Mouse (Mus musculus) telencephalon, adult 2 months (tissue): ENCODE results near the gene Gtf2h5.

Source experiments
- DNase-seq: peaks from one replicate; pipeline ENCODE4 v3.0.0-alpha.2; 2011; ENCODE audit warnings: low read depth, low spot score

Gene Gtf2h5

DNA sequence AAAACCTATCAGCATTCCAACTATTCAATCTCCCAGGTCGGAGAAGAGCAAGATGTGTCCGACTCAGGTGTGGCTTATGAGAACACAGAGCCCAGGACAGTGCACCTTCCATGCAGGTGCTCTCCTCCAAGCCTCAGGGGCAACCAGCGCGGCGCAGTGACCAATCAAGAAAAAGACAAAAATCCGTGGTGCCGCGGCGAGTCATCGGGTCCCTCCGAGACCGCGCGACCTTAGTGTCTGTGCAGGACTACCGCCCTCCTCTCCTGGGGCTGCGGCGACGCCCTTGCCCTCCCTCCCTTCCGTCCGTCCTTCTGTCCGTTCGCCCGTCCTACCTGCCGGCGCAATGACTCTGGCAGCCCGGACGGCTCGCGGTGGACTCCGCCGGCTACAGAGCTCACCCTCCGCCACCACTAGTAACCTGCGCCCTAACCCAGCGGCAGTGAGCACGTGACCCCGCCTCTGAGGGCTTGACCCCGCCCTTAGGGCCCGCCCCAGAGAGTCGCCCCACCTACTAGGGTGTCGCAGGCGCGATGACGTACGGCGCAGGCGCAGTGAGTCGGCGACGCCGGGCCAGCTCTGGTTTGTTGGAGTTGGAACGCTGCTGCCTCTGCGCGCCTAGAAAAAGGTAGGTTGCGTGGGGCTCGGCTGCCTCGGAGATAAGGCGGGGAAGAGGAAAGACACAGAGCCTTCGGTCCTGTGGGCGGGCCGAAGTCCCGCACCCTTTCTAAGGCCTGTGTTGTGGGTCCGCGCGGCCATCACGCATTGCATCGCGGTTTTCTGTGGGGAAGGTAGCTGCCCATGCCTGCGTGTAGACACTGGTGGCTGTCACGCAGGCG lies at the start of gene Gtf2h5, which contains the start of gene Serac1:
Gene Gtf2h5, plus strand, starts transcription at position 500 of the 836 bp plus-strand sequence.
Gene Serac1, minus strand, starts transcription at position 455 of the 836 bp plus-strand sequence.
- DNase-seq, result peak; percentile 94

DNA sequence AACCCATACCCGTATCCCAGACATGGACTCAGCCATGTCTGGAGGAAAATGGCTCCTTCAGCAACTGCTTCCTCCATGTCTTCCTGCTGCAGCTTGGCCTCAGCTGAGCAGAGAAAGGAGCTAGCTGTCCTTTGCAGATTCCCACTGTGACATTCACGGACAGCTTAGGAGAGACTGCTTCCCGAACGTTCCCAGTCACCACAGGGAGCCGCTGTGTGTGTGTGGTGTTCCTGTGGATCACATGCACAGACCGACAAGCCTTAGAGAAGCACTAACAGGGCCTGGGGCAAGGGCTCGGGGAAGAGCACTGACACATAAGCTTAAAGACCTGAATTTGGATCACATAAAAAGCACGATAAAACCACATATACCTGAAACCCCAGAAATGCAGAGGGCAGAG lies 43.9 kb upstream of the Gtf2h5 start:
- no peak for DNase-seq

DNA sequence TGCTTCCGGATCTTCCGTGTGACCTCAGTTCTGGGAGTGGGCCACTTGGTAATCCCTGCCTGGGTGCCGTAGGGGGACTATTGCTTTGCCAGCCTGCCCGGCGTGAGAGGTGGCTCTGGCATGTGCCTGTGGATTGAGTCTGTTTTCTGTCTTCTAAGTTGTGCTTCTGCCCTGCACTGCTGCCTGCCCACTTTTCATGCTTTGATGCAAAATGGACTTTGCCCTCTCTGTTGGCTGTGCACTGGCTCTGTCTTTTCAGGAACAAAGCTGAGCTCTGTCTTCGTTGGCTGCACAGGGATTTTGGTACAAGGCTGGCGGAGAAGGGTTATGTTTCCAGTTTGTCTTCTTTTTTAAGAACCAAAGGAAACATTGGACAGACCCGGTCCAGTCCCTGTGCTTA lies 43.1 kb upstream of the Gtf2h5 start:
- DNase-seq, result no peak

DNA sequence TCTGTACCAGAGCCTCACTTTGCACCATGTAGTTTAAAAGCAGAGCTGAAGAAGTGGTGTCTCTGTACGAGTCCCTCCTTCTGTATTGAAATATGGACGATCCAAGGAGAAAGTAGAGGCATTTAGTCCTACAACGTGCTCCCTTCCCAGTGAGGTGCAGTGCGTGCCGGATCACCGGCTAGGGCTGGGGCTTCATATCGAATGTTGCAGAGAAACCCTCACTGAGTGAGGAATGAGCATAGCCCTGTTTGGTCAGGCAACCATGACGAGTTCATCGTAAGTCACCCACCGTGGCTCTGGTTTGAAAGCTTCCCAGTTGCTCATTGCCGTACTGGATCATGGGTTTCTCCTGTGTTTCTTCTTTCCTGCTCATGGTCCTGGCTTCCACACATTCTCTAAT lies 42.7 kb upstream of the Gtf2h5 start:
- no peak for DNase-seq

DNA sequence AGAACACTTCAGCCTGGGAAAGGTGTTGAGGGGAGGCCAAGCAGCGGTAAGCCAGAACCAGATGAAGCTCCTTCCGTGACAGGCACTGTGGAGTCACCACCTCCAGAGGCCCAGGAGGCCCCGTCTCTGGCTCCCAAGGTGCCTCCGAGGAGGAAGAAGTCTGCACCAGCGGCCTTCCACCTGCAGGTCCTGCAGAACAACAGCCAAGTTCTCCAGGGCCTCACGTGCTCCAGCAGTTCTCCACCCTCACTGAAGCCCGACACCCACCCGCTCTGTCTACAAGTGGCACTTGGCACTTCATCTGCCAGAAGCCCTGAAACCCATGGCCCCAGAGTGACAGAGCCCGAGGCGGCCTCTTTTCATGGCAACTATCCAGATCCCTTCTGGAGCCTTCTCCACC lies 42.1 kb upstream of the Gtf2h5 start:
- no peak for DNase-seq

DNA sequence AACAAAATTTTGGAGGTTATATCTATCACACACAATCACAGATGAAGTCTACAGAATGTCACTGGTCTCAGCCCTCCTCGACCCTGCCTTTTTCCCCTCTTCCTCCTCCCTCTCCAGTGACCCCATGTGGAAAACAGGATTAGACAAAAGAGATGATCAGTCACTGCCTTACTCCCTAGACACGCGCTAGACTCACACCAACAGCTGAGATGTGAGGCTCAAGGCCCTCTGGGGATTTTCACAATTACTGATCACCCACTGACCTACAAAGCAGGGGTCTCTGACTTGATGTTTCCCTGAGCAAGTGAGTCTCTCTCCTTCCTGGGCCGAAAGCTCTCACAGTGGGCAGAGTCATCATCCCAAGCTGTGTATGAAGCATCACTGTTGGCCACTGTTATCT lies 26.8 kb upstream of the Gtf2h5 start:
- DNase-seq, result no peak

DNA sequence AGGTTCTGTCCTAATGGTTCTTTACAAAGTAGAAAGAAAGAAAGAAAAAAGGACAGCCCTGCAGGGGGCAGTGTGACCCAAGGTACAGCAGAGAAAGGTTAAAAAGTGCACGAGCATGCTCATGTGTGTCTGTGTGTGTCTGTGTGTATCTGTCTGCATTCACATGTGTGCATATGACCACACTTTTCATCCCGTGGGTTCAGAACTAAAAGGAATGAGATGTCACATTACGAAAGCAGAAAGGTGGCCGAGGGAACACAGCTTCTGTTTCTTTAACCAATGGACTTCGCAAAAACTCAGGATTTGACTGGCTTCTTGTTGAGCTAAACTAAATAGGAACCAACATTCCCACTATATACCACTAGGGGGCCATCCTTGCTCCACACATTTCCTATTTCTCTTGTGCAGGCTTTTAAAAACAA lies 24.6 kb upstream of the Gtf2h5 start:
- DNase-seq, result peak; percentile 62

DNA sequence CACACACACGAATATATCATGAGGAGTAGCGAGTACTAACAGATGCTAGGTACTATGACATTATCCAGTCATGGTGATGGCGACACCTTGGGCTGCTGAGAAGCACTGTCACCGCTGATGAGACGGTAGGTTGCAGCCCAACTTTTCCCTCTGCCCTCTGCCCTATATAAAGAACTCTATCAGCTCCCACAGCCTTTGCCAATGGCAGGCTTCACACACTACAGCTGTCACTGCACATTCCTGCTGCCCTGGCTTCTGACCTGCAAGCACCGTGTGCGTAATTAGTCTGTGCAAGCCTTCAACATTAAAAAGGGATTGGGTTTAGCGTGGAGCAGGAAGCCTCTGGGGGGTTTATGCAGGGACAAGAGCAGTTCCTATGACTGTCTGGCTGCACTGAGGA lies 16.8 kb upstream of the Gtf2h5 start:
- no peak for DNase-seq

DNA sequence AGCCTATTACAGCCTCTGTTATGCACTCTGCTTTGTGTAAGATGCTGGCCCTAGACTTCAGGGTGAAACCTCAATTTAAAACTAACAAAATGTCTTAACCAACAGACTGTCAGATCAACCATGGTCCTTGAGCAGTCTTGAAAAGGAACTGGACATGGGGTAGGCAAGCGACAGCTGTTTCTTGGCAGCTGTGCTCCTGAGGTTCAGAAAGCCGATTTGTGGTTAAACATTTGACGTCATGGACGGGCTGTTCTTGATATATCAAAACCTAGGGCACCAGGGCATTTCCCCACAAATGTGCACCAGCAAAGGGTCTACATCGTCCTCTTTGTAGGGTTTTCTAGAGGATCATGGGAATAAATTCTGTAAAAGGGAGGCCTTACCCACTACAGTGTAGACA lies 16.1 kb upstream of the Gtf2h5 start:
- DNase-seq, result no peak

DNA sequence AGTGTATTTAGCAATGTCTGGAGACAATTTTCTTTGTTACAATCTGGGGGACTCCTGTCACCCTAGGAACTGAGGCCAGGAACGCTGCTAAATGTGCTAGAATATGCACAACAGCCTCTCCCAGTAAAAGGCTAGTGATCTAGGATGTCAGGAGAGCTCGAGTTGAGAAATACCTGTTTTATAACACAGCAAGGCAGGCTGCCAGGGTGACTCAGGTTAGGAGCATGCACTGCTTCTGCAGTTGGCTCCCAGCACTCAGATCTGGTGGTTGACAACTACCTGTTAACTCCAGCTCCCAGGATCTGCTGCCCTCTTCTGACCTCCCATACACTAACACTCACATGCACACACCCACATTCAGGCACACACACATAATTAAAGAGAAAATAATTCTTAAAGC lies 13.6 kb upstream of the Gtf2h5 start:
- DNase-seq, result no peak

DNA sequence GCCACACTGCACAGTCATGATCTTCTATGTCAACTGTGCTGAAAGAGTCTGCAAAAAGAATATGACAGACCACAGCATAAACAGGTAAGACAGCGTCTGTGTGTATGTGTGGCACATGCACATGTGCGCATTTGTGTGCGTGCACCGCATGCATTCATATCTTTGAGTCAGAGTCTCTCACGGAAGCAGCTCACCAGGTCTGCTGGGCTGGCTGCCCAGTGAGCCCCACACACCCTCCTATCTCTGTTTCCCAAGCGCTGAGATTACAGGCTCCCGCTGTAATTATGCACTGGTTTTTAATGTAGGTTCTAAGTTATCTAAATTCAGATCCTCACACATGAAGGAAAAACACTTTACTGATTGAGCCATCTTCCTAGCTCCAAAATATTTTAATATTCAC lies 12.0 kb upstream of the Gtf2h5 start:
- no peak for DNase-seq

DNA sequence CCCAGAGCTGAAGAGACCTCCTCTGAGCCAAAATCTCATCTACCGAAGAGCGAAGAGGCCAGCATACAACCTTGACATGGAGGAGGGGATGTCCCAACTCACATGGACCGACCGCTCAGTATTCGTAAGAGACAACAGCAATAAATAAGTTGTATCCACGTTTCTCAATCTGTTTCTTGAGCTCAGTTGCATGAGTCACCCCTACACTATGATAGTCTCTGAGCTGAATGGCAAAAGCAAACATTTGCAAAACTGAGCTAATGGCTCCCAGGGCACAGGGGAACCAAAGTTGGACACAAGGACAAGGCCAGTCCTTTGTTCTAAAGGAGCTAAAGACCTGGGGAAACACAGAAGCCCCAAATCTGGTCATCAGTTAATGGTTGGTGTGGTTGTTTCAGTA lies 9.7 kb upstream of the Gtf2h5 start:
- no peak for DNase-seq

DNA sequence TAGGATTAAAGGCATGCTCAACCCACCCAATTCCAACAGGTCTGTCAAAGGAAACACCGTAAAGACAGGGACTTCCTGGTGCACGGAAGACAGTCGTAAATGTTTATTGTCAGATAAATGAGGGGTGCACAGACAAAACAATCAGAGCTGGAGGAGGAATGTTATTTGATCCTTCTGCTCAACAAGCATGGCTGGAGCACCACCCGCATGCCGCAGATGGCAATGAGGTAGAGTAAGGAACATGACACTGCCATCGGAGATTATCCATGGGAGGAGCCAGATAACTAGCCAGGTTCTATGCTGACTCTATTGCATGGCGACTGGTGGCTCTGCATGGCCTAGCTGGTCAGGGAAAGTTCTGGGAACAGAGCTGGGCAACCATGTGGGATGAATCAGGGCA lies 6.2 kb upstream of the Gtf2h5 start:
- DNase-seq, result no peak

DNA sequence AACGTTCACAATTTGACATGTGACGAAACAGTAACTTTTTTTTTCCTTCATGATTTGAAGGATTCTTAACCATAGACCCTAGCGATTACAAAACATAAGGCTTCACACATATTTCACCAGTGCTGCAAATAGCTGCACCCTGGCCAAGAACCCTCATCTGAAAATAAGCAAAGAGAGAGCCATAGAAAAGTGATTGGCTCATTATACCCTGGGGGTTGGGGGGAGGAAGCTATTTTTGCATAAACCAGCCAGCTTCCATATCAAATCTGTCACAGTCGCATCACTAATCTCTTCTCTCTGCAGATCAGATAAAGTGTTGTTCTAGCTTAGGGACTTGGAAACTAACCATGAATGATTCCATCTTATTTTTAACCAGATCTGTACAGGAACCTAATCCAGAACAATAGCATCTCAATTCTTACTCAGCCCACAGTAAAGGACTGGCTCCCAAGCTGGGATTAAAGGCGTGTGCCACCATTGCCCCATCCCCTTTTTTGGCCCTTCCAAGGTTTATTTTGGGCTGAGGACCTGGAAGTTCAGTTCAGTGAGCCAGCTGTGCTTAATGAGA lies 3.8 kb downstream of the Gtf2h5 start:
- DNase-seq, result peak; percentile 39

DNA sequence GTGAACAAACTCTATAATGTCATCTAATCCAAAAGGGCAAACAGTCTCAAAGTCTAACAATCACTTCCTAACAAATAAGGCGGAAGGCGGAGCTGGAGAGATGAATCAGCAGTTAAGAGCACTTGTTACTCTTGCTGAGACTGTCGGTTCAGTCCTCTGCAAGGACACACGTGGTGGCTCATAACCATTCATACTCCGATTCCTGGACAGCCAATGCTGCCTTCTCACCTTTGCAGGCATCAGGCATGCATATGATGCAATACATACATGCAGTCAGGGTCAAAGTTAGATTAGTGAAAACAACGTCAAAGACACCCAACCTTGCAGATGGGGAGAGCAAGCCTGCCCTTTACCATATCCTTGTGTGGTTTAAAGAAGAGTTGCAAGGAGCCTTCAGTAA lies 12.0 kb downstream of the Gtf2h5 start:
- DNase-seq, result no peak

DNA sequence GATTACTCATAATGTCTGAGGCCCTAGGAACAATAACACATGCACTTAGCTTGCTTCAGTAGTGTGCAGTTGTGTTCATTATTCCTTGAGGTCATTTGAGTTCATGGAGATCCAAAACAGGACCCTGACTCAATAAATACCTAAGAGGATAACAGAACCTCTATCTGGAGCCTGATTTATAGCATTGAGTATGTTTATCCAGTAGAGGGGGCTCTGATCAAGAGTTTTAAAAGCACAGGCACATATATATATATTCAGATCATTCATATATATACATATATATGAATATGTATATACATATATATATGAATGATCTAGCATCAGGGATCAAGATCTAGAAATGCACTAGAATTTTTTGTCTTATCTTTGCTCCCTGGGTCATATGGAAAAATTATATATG lies 16.0 kb downstream of the Gtf2h5 start:
- no peak for DNase-seq

DNA sequence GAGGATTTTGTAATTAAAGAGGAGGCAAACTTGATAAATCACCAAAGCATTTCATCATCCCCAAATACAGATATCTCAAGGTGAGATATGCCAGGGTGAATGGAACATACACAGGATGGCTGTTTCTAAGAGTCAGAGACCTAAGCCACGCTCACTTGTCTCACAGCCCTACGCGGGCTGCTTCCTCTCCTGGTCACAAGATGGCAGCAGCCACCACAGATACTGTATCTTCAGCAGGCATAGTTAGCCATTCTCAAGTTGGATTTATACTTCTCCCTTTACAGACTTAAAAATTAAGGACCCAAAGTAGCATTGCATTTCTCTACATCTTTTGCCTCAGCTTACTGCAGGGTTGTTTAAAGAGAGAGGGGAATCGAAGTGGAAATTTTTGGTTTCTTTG lies 18.3 kb downstream of the Gtf2h5 start:
- no peak for DNase-seq

DNA sequence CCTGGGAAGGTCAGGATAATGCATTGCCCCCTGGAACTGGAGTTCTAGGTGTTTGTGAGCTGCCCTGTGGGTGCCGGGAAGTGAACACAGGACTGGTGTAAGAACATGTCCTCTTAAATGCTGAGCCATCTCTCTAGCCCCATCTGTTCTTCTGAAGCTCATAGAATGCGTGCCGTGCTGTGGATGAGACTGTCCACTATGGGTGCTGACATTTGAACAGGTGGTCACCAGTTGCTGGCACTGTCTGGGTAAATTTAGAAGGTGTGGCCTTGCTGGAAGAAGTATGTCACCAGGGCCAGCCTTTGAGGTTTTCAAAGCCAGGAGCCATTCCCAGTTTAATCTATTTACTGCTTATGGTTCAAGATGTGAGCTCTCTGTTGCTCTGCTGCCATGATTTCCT lies 22.7 kb downstream of the Gtf2h5 start:
- DNase-seq, result no peak

DNA sequence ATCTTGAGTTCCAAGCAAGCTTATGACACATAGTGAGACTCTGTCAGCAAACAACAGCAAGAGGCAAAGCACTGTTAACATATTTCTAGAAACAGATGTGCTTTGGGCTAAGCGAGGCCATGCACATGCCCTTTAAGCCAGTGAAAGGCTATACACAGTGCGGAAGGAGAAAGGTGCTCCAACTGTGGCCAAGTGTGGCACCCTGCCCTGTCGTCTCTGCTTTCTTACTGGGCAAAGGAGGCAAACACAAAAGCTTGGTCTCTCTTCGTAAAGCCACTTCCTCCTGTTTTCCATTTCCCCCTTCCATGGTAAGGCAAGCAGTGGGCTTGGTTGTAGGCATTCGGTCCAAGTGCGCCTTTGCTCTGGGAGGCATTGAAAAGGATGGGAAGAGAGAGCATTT lies 24.0 kb downstream of the Gtf2h5 start:
- no peak for DNase-seq

DNA sequence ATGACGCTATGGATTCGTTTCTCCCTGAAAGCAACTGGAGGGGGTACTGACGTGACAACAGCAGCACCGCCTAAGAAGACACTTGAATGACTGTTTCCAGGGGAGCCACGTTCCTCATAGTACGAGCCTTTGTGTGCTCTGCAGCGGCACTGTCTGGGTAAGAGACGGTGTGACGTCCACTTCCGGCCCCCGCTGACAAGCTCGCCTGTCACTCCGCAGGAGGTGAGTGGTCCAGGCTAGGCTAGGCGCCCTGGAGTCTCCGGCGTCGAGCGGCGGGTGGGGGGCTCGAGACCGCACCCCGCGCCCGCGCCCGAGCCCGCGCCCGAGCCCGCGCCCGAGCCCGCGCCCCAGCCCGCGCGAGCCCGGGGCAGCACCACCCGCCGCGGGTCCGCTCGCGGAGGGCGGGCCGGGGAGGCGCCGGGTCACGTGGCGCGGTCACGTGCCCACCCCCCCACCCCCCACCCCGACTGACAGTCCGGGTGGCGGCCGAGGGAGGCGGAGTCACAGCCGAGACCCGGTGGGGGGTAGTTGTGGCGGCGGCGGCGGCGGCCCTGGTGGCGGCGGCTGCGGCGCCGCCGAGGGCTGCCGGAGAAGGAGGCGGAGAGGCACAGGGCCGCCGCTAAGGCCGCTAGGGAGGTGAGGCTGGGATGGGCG lies 26.9 kb downstream of the Gtf2h5 start, which contains the start of gene Tulp4:
Gene Tulp4, plus strand, starts transcription at position 77 of the 654 bp plus-strand sequence.
- DNase-seq, result peak; percentile 93

DNA sequence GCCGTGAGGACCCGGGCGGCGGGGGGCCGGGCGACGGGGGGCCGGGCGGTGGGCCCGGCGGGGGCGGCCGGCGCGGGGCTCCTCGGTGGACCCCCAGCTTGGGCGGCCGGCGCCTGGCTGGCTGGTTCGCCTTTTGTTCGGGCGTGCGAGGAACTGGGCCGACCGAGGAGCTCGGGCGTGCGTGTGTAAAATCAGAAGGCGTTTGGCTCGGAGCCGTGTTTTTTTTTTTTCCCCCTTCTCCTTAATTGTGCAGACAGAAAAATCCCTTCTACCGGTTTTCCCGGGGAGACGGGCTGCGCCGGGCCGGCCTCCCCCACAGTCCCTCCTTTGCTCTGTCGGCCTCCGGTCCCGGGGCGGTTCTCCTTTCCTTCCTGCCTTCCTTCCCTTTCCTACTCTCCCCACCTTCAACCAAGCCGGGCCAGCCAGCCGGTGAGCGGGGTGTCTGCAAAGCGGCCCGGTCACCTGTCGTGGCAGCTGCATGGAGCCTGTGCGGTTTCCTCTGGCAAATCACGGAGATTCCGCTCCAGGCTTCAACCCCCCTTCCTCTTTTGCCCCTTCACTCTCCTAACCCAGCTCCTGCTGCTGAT lies 27.5 kb downstream of the Gtf2h5 start:
- DNase-seq, result no peak

DNA sequence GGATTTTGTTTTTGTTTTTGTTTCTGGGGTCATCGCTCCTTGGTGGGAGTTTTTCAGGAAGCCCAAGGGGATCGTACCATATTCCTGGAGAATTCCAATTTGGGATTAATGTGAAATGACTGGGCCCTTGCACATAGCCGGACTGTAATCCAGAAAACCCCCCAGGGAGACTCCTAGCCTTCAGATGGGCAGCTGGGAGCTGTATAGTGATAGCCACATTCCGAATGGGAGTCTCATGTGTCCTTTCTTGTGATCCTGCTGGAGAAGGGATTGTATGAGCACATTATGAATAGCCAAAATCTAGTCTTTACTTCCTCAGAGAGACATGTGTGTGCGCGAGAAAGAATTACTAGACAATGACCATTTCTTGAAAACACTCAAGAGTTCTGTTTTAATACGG lies 28.6 kb downstream of the Gtf2h5 start:
- no peak for DNase-seq
